Mouse (Mus musculus) bone marrow, adult 2 months (tissue): ENCODE data around the gene Zbtb2.

ENCODE experiments used
- CTCF ChIP-seq: fragments of 200-500 bp; IDR thresholded peaks from 2 replicates; pipeline ENCODE4 v1.5.1; 2011; ENCODE audit warnings: low read length, control low read depth; ENCODE audit not compliant: control insufficient read depth, insufficient read depth
- POLR2A ChIP-seq: fragments of 200-500 bp; IDR thresholded peaks from 2 replicates; pipeline ENCODE4 v1.6.1; 2011; ENCODE audit warnings: low read depth, mild to moderate bottlenecking, control low read depth, low read length, borderline replicate concordance; ENCODE audit not compliant: control insufficient read depth

- no peak for TF ChIP-seq POLR2A
- TF ChIP-seq CTCF = no peak
Observed at GRCm38 (mm10) chr10:4356640-4357039, 31.3 kb downstream of the Zbtb2 start.
